17 mouse cellular contexts compared by ENCODE assay signal in genomic region chr13:92675308-92675707, GRCm38 (mm10).
DNase-seq lines count a peak whose midpoint lies in the region; ATAC-seq and TF ChIP-seq lines count a peak whose summit lies in the region.
"Had no signal": no experiment of that assay in that cellular context is flagged by ENCODE, and none has a peak within 500 bp of the region (broad histone marks: within the 10 kb centered on the region; RNA-seq: fewer than 3 reads in every experiment).

No protein-coding gene starts in this region.

- H3K4me2 ChIP-seq in kidney, embryonic 16.5 days (replicated peaks; ENCODE audit: low read depth, low read length), result no peak overlapping the region
- no peak overlapping the region for H3K4me2 ChIP-seq in stomach, postnatal 0 days (replicated peaks; ENCODE audit: low read depth)

- H3K4me1 ChIP-seq in kidney, embryonic 16.5 days (ENCODE audit: insufficient read depth, low read length), result peaks cover 32% of the 10 kb centered on the region
- peaks cover 39% of the 10 kb centered on the region for H3K4me1 ChIP-seq in thymus, adult 2 months (replicated peaks; ENCODE audit: control insufficient read depth, insufficient read depth, low read length)
- H3K4me1 ChIP-seq in embryonic fibroblast, embryonic 13.5 days (ENCODE audit: control insufficient read depth, insufficient read depth, low read length), result peaks cover 26% of the 10 kb centered on the region
- H3K4me1 ChIP-seq in stomach, postnatal 0 days (replicated peaks; ENCODE audit: control insufficient read depth, insufficient read depth), result peaks cover 7% of the 10 kb centered on the region; the same call in 1 of the 2 replicates

- no peaks in the 10 kb centered on the region for H3K27me3 ChIP-seq in kidney, embryonic 16.5 days (ENCODE audit: insufficient read depth, low read length)
- H3K27me3 ChIP-seq in thymus, adult 2 months (ENCODE audit: control insufficient read depth, insufficient read depth, low read length), result no peaks in the 10 kb centered on the region
- no peaks in the 10 kb centered on the region for H3K27me3 ChIP-seq in stomach, postnatal 0 days (ENCODE audit: control insufficient read depth, insufficient read depth, low read length)
- H3K27me3 ChIP-seq: heart, embryonic 12.5 days had no signal

- TF ChIP-seq EP300 in stomach, postnatal 0 days (optimal IDR thresholded peaks at IDR 0.05), result no peak

- no peaks in the 10 kb centered on the region for H3K36me3 ChIP-seq in kidney, embryonic 16.5 days (ENCODE audit: insufficient read depth, low read length)
- no peaks in the 10 kb centered on the region for H3K36me3 ChIP-seq in thymus, adult 2 months (ENCODE audit: control insufficient read depth, insufficient read depth, low read length)
- no peaks in the 10 kb centered on the region for H3K36me3 ChIP-seq in stomach, postnatal 0 days (ENCODE audit: control insufficient read depth, insufficient read depth, low read length)
- H3K36me3 ChIP-seq: forebrain, embryonic 10.5 days; heart, embryonic 12.5 days had no signal

- 52% methylated on average over 3 of the region's 3 CpGs for WGBS in kidney, embryonic 16.5 days
- 93% methylated on average over 3 of the region's 3 CpGs for WGBS in thymus, adult 2 months
- 54% methylated on average over 3 of the region's 3 CpGs for WGBS in stomach, postnatal 0 days

- TF ChIP-seq POLR2A in thymus, adult 2 months (IDR thresholded peaks at IDR 0.05; ENCODE audit: control insufficient read depth, extremely low read depth, insufficient read depth, low read length, poor library complexity), result no peak
- TF ChIP-seq POLR2A in embryonic fibroblast, embryonic 13.5 days (IDR thresholded peaks at IDR 0.05; ENCODE audit: low read depth, low read length), result no peak

- TF ChIP-seq CTCF in thymus, adult 2 months (IDR thresholded peaks at IDR 0.05; ENCODE audit: borderline replicate concordance, control insufficient read depth, extremely low read depth, insufficient read depth, low read length, poor library complexity), result no peak
- no peak for TF ChIP-seq CTCF in embryonic fibroblast, embryonic 13.5 days (IDR thresholded peaks at IDR 0.05; ENCODE audit: borderline replicate concordance, insufficient read depth, low read length)
- TF ChIP-seq CTCF in stomach, postnatal 0 days (IDR thresholded peaks at IDR 0.05; ENCODE audit: low read depth), result no peak

- no peak overlapping the region for H3K9ac ChIP-seq in kidney, embryonic 16.5 days (replicated peaks; ENCODE audit: low read length)
- H3K9ac ChIP-seq in stomach, postnatal 0 days (ENCODE audit: low read length), result no peak overlapping the region
- H3K9ac ChIP-seq: heart, embryonic 12.5 days had no signal

- no peak overlapping the region for H3K4me3 ChIP-seq in kidney, embryonic 16.5 days (ENCODE audit: low read length)
- H3K4me3 ChIP-seq in thymus, adult 2 months (ENCODE audit: control insufficient read depth, insufficient read depth, low read length), result no peak overlapping the region
- no peak overlapping the region for H3K4me3 ChIP-seq in embryonic fibroblast, embryonic 13.5 days (ENCODE audit: insufficient read depth, low read length)
- no peak overlapping the region for H3K4me3 ChIP-seq in stomach, postnatal 0 days (ENCODE audit: low read depth, low read length)
- H3K4me3 ChIP-seq: forebrain, embryonic 10.5 days; heart, embryonic 12.5 days; left cerebral cortex, adult 2 months had no signal

- H3K27ac ChIP-seq in kidney, embryonic 16.5 days (ENCODE audit: low read length), result peak overlapping the region; percentile 36; the same call in 1 of the 2 replicates
- peak overlapping the region; percentile 93 for H3K27ac ChIP-seq in thymus, adult 2 months (ENCODE audit: control insufficient read depth, insufficient read depth, low read length)
- H3K27ac ChIP-seq in embryonic fibroblast, embryonic 13.5 days (ENCODE audit: insufficient read depth, low read length), result peak overlapping the region; percentile 68
- peak overlapping the region; percentile 20; the same call in 1 of the 2 replicates for H3K27ac ChIP-seq in stomach, postnatal 0 days (replicated peaks)
- H3K27ac ChIP-seq: forebrain, embryonic 10.5 days; left cerebral cortex, adult 2 months had no signal

- DNase-seq in kidney, adult 11 months, result no peak
- no peak for DNase-seq in thymus, adult 2 months
- no peak for DNase-seq in thymus, postnatal 4 days
- no peak for DNase-seq in stomach, postnatal 0 days (ENCODE audit: low spot score)
- DNase-seq in urinary bladder, postnatal 36 days (ENCODE audit: low spot score in 2 of 2), result no peak
- DNase-seq in urinary bladder, adult 18-20 months (ENCODE audit: low spot score in 2 of 2), result no peak
- DNase-seq: cerebellum, postnatal 14 days; gastrocnemius, postnatal 25 days; heart, postnatal 4 days; kidney, postnatal 10 days; midbrain, embryonic 14.5 days; retina, postnatal 1 day had no signal

- ATAC-seq in kidney, embryonic 16.5 days (ENCODE audit: low FRiP score, low TSS enrichment), result peak; percentile 39; the same call in 1 of the 2 replicates
- ATAC-seq in stomach, postnatal 0 days (ENCODE audit: low FRiP score, low TSS enrichment), result no peak

- H3K9me3 ChIP-seq in kidney, embryonic 16.5 days (ENCODE audit: low read length), result no peaks in the 10 kb centered on the region
- no peaks in the 10 kb centered on the region for H3K9me3 ChIP-seq in stomach, postnatal 0 days (ENCODE audit: control insufficient read depth, low read length)
- H3K9me3 ChIP-seq: forebrain, embryonic 10.5 days; heart, embryonic 12.5 days had no signal

Comparison
In these comparisons a context has a peak if more than half of its experiments do, and no peak if none do; other contexts are left out.
1. H3K27ac ChIP-seq: peak in every context shown above with its lines; median percentile 93 in thymus, adult 2 months; 68 in embryonic fibroblast, embryonic 13.5 days; 36 in kidney, embryonic 16.5 days; 20 in stomach, postnatal 0 days.